Mouse (Mus musculus): Measurements from ENCODE around the gene Zfp626. TPM values are rescaled to one million over a fixed set of nuclear protein-coding genes. Genes with fewer than 3 reads are reported as not detected.

The Zfp626 gene
- total and polyA plus RNA-seq, 3 experiments: 3.2 to 4.0 TPM; not detected in 1

DNA sequence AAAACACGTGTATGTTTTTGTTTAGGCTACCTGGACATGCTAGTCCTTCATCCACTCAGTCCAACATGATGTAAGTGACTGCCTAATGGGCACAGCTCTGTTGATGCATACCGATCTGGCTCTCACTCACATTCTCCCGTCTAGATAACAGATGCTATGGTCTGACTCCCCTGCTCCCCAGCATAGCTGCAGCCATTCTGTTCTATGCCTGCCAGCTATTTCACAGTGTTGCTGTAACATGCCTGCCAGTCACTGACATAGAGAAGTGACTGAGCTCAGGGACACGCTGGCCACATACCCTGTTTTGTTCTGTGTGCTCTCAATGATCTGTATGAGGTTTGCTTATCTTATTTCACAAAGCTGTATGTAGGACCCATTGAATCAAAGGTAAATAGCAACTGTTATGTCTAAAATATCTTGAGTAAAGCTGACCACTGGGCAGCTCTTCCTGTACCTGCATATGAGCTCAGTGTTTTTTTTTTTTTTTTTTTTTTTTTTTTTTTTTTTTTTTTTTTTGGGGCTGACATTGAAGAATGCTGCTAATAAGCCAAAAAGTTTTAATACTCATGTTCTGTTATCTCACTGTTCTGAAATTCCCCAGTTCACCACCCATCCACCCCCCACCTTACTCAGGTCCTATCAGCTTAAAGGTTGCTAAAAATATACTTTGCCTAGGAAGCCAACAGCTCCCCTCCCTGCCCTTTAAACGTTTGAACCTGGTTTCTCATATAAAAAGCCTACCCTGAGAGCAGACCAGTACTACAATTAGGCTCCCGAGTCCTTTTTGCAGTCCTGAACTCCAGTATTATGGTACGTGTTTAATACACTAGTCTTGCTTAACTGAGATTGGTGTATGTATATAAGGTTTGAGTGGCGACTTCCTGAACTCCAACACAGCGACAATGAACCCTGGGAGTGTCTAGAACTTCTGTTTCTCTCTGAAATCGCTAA is 52.6 kb downstream of the Zfp626 start:
- peak overlapping the region; percentile 82 for H3K9ac ChIP-seq (ENCODE audit: control insufficient read depth, low read depth, low read length, poor library complexity, severe bottlenecking)
- H3K36me3 ChIP-seq (ENCODE audit: control insufficient read depth in 1 of 2, insufficient read depth in 2 of 2, low read length in 2 of 2): peaks cover 0 to 4% of the 10 kb centered on the region in 2 experiments; a peak in 2 of 4 replicates
- H3K79me2 ChIP-seq (ENCODE audit: control insufficient read depth, insufficient read depth, low read length, poor library complexity): peaks cover 11% of the 10 kb centered on the region
- H3K4me1 ChIP-seq (ENCODE audit: control insufficient read depth in 1 of 2, insufficient read depth in 2 of 2, low read length in 2 of 2): peaks cover 5 to 9% of the 10 kb centered on the region in 2 experiments
- H3K4me3 ChIP-seq (ENCODE audit: control insufficient read depth in 1 of 2, insufficient read depth in 1 of 2, low read depth in 2 of 2, low read length in 2 of 2): peak overlapping the region; percentile 82 to 85
- no peaks in the 10 kb centered on the region for H3K9me3 ChIP-seq (replicated peaks; ENCODE audit: insufficient read depth, low read length)
- DNase-seq (ENCODE audit: low read depth, low spot score): peak; percentile 85
- peak overlapping the region; percentile 98 for H3K27ac ChIP-seq (ENCODE audit: control insufficient read depth, low read depth, low read length)
- no peaks in the 10 kb centered on the region for H3K27me3 ChIP-seq (ENCODE audit: control insufficient read depth in 1 of 2, insufficient read depth in 2 of 2, low read length in 2 of 2)
- no peak for TF ChIP-seq ZC3H11A (IDR thresholded peaks at IDR 0.05; ENCODE audit: low read depth, low read length)
- TF ChIP-seq E2F4 (IDR thresholded peaks at IDR 0.05; ENCODE audit: borderline replicate concordance, low read depth, low read length): no peak
- no peak for TF ChIP-seq JUND (IDR thresholded peaks at IDR 0.05; ENCODE audit: low read depth, low read length)
- TF ChIP-seq USF2 (IDR thresholded peaks at IDR 0.05; ENCODE audit: borderline replicate concordance in 1 of 2, insufficient read depth in 1 of 2, low read depth in 1 of 2, low read length in 2 of 2): no peak
- TF ChIP-seq RAD21 (IDR thresholded peaks at IDR 0.05; ENCODE audit: low read depth, low read length): no peak
- no peak for TF ChIP-seq ZMIZ1 (IDR thresholded peaks at IDR 0.05; ENCODE audit: low read depth, low read length)
- TF ChIP-seq TCF12 (IDR thresholded peaks at IDR 0.05; ENCODE audit: low read depth, low read length): no peak
- TF ChIP-seq SMC3 (IDR thresholded peaks at IDR 0.05; ENCODE audit: low read depth, low read length): no peak
- no peak for TF ChIP-seq POLR2AphosphoS5 (IDR thresholded peaks at IDR 0.05; ENCODE audit: borderline replicate concordance, low read depth, low read length)
- peak; percentile 96 for TF ChIP-seq ZNF384 (IDR thresholded peaks at IDR 0.05; ENCODE audit: low read depth, low read length)
- TF ChIP-seq NELFE (IDR thresholded peaks at IDR 0.05; ENCODE audit: low read depth, low read length): no peak
- TF ChIP-seq UBTF (IDR thresholded peaks at IDR 0.05; ENCODE audit: borderline replicate concordance, insufficient read depth, low read depth, low read length): no peak
- 0 out of 2 replicates have a peak, but pooled peaks have one; percentile 11 for TF ChIP-seq MYC (IDR thresholded peaks at IDR 0.05; ENCODE audit: low read depth, low read length)
- no peak for TF ChIP-seq GABPA (IDR thresholded peaks at IDR 0.05; ENCODE audit: low read depth, low read length)
- no peak for TF ChIP-seq POLR2A (IDR thresholded peaks at IDR 0.05; ENCODE audit: control insufficient read depth in 1 of 2, insufficient read depth in 1 of 2, low read depth in 1 of 2, low read length in 2 of 2, poor library complexity in 1 of 2)
- TF ChIP-seq EP300 (IDR thresholded peaks at IDR 0.05; ENCODE audit: low read depth in 1 of 2, low read length in 2 of 2): peak; percentile 21 to 27; a peak in 2 of 4 replicates
- TF ChIP-seq MXI1 (IDR thresholded peaks at IDR 0.05; ENCODE audit: low read depth, low read length): no peak
- peak; percentile 56 for TF ChIP-seq ETS1 (IDR thresholded peaks at IDR 0.05; ENCODE audit: low read depth, low read length)
- TF ChIP-seq RCOR1 (IDR thresholded peaks at IDR 0.05; ENCODE audit: low read depth, low read length): no peak
- TF ChIP-seq MEF2A (IDR thresholded peaks at IDR 0.05; ENCODE audit: extremely low read depth, insufficient replicate concordance, low read depth, low read length, poor library complexity, severe bottlenecking): peak; percentile 88; the same call in 1 of the 2 replicates
- no peak for TF ChIP-seq CHD1 (IDR thresholded peaks at IDR 0.05; ENCODE audit: low read depth, low read length)
- TF ChIP-seq ZKSCAN1 (IDR thresholded peaks at IDR 0.05; ENCODE audit: low read depth, low read length): no peak
- TF ChIP-seq CTCF (IDR thresholded peaks at IDR 0.05 in 2 of 3, conservative IDR thresholded peaks at IDR 0.05 in 1 of 3; ENCODE audit: control insufficient read depth in 1 of 3, insufficient read depth in 1 of 3, low read depth in 2 of 3, low read length in 3 of 3, poor library complexity in 1 of 3, severe bottlenecking in 1 of 3): no peak
- TF ChIP-seq SIN3A (IDR thresholded peaks at IDR 0.05; ENCODE audit: low read length): no peak
- peak; percentile 79; the same call in 1 of the 2 replicates for TF ChIP-seq MAZ (IDR thresholded peaks at IDR 0.05; ENCODE audit: low read depth, low read length)
- TF ChIP-seq NRF1 (IDR thresholded peaks at IDR 0.05; ENCODE audit: insufficient read depth, low read depth, low read length, poor library complexity, severe bottlenecking): no peak
- no peak for TF ChIP-seq ELF1 (IDR thresholded peaks at IDR 0.05; ENCODE audit: low read depth, low read length)
- no peak for TF ChIP-seq POLR2AphosphoS2 (IDR thresholded peaks at IDR 0.05; ENCODE audit: low read length)
- no peak for TF ChIP-seq TBP (IDR thresholded peaks at IDR 0.05; ENCODE audit: low read depth, low read length)
- TF ChIP-seq CHD2 (IDR thresholded peaks at IDR 0.05; ENCODE audit: low read length): no peak
- peak; percentile 49; the same call in 1 of the 2 replicates for TF ChIP-seq GATA1 (IDR thresholded peaks at IDR 0.05; ENCODE audit: low read depth, low read length)
- no peak for TF ChIP-seq HCFC1 (IDR thresholded peaks at IDR 0.05; ENCODE audit: low read depth, low read length)
- no peak for TF ChIP-seq USF1 (IDR thresholded peaks at IDR 0.05; ENCODE audit: low read depth, low read length)
- no peak for TF ChIP-seq MYB (IDR thresholded peaks at IDR 0.05; ENCODE audit: low read depth, low read length)
- no peak for TF ChIP-seq MAX (IDR thresholded peaks at IDR 0.05; ENCODE audit: low read length)

All from MEL (cell line).